Mouse (Mus musculus) MEL (cell line): Measurements from ENCODE around the gene Gne. TPM values are rescaled to one million over a fixed set of nuclear protein-coding genes. Genes with fewer than 3 reads are reported as not detected.

ENCODE experiments used
- DNase-seq: peaks from one replicate; pipeline ENCODE4 v3.0.0; 2011; ENCODE audit warnings: low read depth, low spot score
- H3K27ac ChIP-seq: 2 replicates; pipeline ENCODE4 v1.5.1; 2012; ENCODE audit warnings: low read depth, mild to moderate bottlenecking, control low read depth, low read length, moderate library complexity; ENCODE audit not compliant: control insufficient read depth
- H3K27me3 ChIP-seq, 2 experiments: fragments of 150-350 bp in 1 of 2; sonication (generic) in 1 of 2; 2 replicates each; pipeline ENCODE4 v1.6.1; 2012; ENCODE audit warnings: low read length in 2 of 2, mild to moderate bottlenecking in 2 of 2, improper control_type of control experiment in 1 of 2, moderate library complexity in 1 of 2; ENCODE audit not compliant: insufficient read depth in 2 of 2, control insufficient read depth in 1 of 2
- H3K36me3 ChIP-seq, 2 experiments: 2 replicates each; pipeline ENCODE4 v1.6.1; 2012 to 2014; ENCODE audit warnings: low read length in 2 of 2, improper control_type of control experiment in 1 of 2, inconsistent platforms in 1 of 2, mild to moderate bottlenecking in 1 of 2; ENCODE audit not compliant: insufficient read depth in 2 of 2, control insufficient read depth in 1 of 2
- H3K4me1 ChIP-seq, 2 experiments: fragments of 150-350 bp in 1 of 2; sonication (generic) in 1 of 2; 2 replicates each; pipeline ENCODE4 v1.6.1; 2012; ENCODE audit warnings: low read length in 2 of 2, improper control_type of control experiment in 1 of 2, mild to moderate bottlenecking in 1 of 2; ENCODE audit not compliant: insufficient read depth in 2 of 2, control insufficient read depth in 1 of 2
- H3K4me3 ChIP-seq, 2 experiments: fragments of 150-350 bp in 1 of 2; sonication (generic) in 1 of 2; 2 replicates each; pipeline ENCODE4 v1.5.1; 2012; ENCODE audit warnings: low read depth in 2 of 2, low read length in 2 of 2, mild to moderate bottlenecking in 2 of 2, moderate library complexity in 2 of 2, control low read depth in 1 of 2, improper control_type of control experiment in 1 of 2; ENCODE audit not compliant: control insufficient read depth in 1 of 2, insufficient read depth in 1 of 2
- H3K79me2 ChIP-seq: 2 replicates; pipeline ENCODE4 v1.6.1; 2012; ENCODE audit warnings: mild to moderate bottlenecking, low read length, moderate library complexity; ENCODE audit not compliant: control insufficient read depth, poor library complexity, insufficient read depth
- H3K9ac ChIP-seq: 2 replicates; pipeline ENCODE4 v1.6.1; 2012; ENCODE audit warnings: low read depth, mild to moderate bottlenecking, control low read depth, low read length, moderate library complexity; ENCODE audit not compliant: control insufficient read depth, poor library complexity, severe bottlenecking
- H3K9me3 ChIP-seq: fragments of 150-350 bp; sonication (generic); replicated peaks from 2 replicates; pipeline ENCODE4 v1.6.1; 2012; ENCODE audit warnings: mild to moderate bottlenecking, low read length, improper control_type of control experiment, moderate library complexity; ENCODE audit not compliant: insufficient read depth
- CHD1 ChIP-seq: IDR thresholded peaks from 2 replicates; pipeline ENCODE4 v1.6.1; 2012; ENCODE audit warnings: low read depth, mild to moderate bottlenecking, inconsistent platforms, low read length, improper control_type of control experiment
- CHD2 ChIP-seq: IDR thresholded peaks from 2 replicates; pipeline ENCODE4 v1.6.1; 2011; ENCODE audit warnings: low read length, improper control_type of control experiment
- E2F4 ChIP-seq: IDR thresholded peaks from 2 replicates; pipeline ENCODE4 v1.6.1; 2011; ENCODE audit warnings: low read depth, low read length, improper control_type of control experiment, borderline replicate concordance
- EP300 ChIP-seq, 2 experiments: IDR thresholded peaks; 2 replicates each; pipeline ENCODE4 v1.6.1; 2011; ENCODE audit warnings: improper control_type of control experiment in 2 of 2, low read length in 2 of 2, low read depth in 1 of 2, mild to moderate bottlenecking in 1 of 2
- GABPA ChIP-seq: IDR thresholded peaks from 2 replicates; pipeline ENCODE4 v1.6.1; 2012; ENCODE audit warnings: low read depth, mild to moderate bottlenecking, inconsistent platforms, low read length, improper control_type of control experiment, moderate library complexity
- GATA1 ChIP-seq: IDR thresholded peaks from 2 replicates; pipeline ENCODE4 v1.6.1; 2011; ENCODE audit warnings: low read depth, low read length, improper control_type of control experiment
- JUND ChIP-seq: IDR thresholded peaks from 2 replicates; pipeline ENCODE4 v1.6.1; 2011; ENCODE audit warnings: low read depth, mild to moderate bottlenecking, improper control_type of control experiment, low read length
- KAT2A ChIP-seq: conservative IDR thresholded peaks from 2 replicates; pipeline ENCODE4 v1.6.1; 2012; ENCODE audit warnings: low read depth, low read length, improper control_type of control experiment, inconsistent platforms
- MAX ChIP-seq: IDR thresholded peaks from 2 replicates; pipeline ENCODE4 v1.6.1; 2011; ENCODE audit warnings: low read length, improper control_type of control experiment
- MEF2A ChIP-seq: IDR thresholded peaks from 2 replicates; pipeline ENCODE4 v1.6.1; 2014; ENCODE audit warnings: low read depth, mild to moderate bottlenecking, inconsistent platforms, low read length, improper control_type of control experiment; ENCODE audit not compliant: poor library complexity, insufficient replicate concordance, severe bottlenecking; ENCODE audit errors: extremely low read depth
- NELFE ChIP-seq: IDR thresholded peaks from 2 replicates; pipeline ENCODE4 v1.6.1; 2011; ENCODE audit warnings: low read depth, low read length, improper control_type of control experiment
- NRF1 ChIP-seq: IDR thresholded peaks from 2 replicates; pipeline ENCODE4 v1.6.1; 2014; ENCODE audit warnings: low read depth, mild to moderate bottlenecking, inconsistent platforms, low read length, improper control_type of control experiment, moderate library complexity; ENCODE audit not compliant: poor library complexity, insufficient read depth, severe bottlenecking
- POLR2A ChIP-seq, 2 experiments: IDR thresholded peaks; 2 replicates each; pipeline ENCODE4 v1.6.1; 2011 to 2012; ENCODE audit warnings: low read length in 2 of 2, mild to moderate bottlenecking in 2 of 2, control low read depth in 1 of 2, improper control_type of control experiment in 1 of 2, low read depth in 1 of 2, moderate library complexity in 1 of 2; ENCODE audit not compliant: control insufficient read depth in 1 of 2, insufficient read depth in 1 of 2, poor library complexity in 1 of 2
- POLR2AphosphoS2 ChIP-seq: IDR thresholded peaks from 2 replicates; pipeline ENCODE4 v1.6.1; 2011; ENCODE audit warnings: low read length, improper control_type of control experiment
- RAD21 ChIP-seq: IDR thresholded peaks from 2 replicates; pipeline ENCODE4 v1.6.1; 2011; ENCODE audit warnings: mild to moderate bottlenecking, low read depth, low read length, improper control_type of control experiment
- SIN3A ChIP-seq: IDR thresholded peaks from 2 replicates; pipeline ENCODE4 v1.6.1; 2012; ENCODE audit warnings: low read length, improper control_type of control experiment, inconsistent platforms
- SMC3 ChIP-seq: IDR thresholded peaks from 2 replicates; pipeline ENCODE4 v1.6.1; 2011; ENCODE audit warnings: low read depth, low read length, improper control_type of control experiment
- TBP ChIP-seq: IDR thresholded peaks from 2 replicates; pipeline ENCODE4 v1.8.0; 2011; ENCODE audit warnings: low read depth, low read length, improper control_type of control experiment
- USF2 ChIP-seq, 2 experiments: IDR thresholded peaks; 2 replicates each; pipeline ENCODE4 v1.6.1; 2011 to 2012; ENCODE audit warnings: improper control_type of control experiment in 2 of 2, low read length in 2 of 2, borderline replicate concordance in 1 of 2, inconsistent platforms in 1 of 2, low read depth in 1 of 2, mild to moderate bottlenecking in 1 of 2; ENCODE audit not compliant: insufficient read depth in 1 of 2
- polyA plus RNA-seq, 2 experiments: library from polyadenylated mRNA; stranded (reverse) in 1 of 2; unstranded in 1 of 2; fragments of >175 nt in 1 of 2; fragments of >200 nt in 1 of 2; gene quantifications; 2 replicates each; pipeline versions ENCODE4 v1.2.1 to v1.2.4; 2012; ENCODE audit warnings: low replicate concordance in 2 of 2, low read depth in 1 of 2; ENCODE audit not compliant: insufficient read length in 2 of 2, insufficient read depth in 1 of 2, missing spikeins in 1 of 2
- total RNA-seq: library from RNA; depleted of rRNA; stranded (reverse); fragments of 300-350 nt; gene quantifications from 2 replicates; pipeline ENCODE4 v1.2.3, GENCODE M21; 2012

Gne gene
- total and polyA plus RNA-seq, 3 experiments, result 32.4 to 127 (median 53.0) TPM

DNA sequence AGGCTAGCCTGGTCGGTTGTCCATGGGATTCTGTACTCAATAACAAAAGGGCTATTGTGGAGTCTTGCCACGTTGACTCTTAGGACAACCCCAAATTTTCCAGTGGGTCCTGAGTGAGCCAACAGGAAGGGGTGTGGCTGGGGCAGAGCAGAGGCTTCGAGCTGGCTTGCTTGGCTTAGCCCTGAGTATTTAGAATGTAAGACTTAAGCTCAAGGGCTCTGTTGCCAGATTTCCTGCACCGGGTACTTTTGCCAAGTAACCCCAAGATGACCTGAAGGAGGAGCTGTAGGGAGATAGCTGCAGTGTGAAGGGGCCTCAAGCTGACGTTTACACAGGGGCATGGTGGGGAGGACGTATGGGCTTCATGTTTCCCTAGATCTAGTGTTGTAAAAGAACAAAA, 23.4 kb upstream of the Gne start:
- Histone ChIP-seq H3K9ac (no peak overlapping the region), H3K27me3 (peaks cover 0 to 1% of the 10 kb centered on the region in 2 experiments; a peak in 2 of 4 replicates), H3K4me1 (0 out of 4 replicates have a peak, but pooled peaks cover 0 to 2% of the 10 kb centered on the region in 2 experiments), H3K4me3 (no peak overlapping the region), H3K79me2 (no peaks in the 10 kb centered on the region), H3K36me3 (no peaks in the 10 kb centered on the region), H3K9me3 (no peaks in the 10 kb centered on the region), H3K27ac (no peak overlapping the region)
- no peak for DNase-seq
- TF ChIP-seq CHD2, result no peak
- no peak for TF ChIP-seq EP300 (IDR thresholded peaks at IDR 0.05; ENCODE audit: low read depth in 1 of 2, low read length in 2 of 2)
- no peak for TF ChIP-seq SIN3A
- no peak for TF ChIP-seq MEF2A
- TF ChIP-seq SMC3, result no peak
- no peak for TF ChIP-seq MAX
- no peak for TF ChIP-seq POLR2A (IDR thresholded peaks at IDR 0.05; ENCODE audit: control insufficient read depth in 1 of 2, insufficient read depth in 1 of 2, low read depth in 1 of 2, low read length in 2 of 2, poor library complexity in 1 of 2)
- TF ChIP-seq POLR2AphosphoS2, result no peak
- TF ChIP-seq JUND, result no peak
- TF ChIP-seq GABPA, result no peak

DNA sequence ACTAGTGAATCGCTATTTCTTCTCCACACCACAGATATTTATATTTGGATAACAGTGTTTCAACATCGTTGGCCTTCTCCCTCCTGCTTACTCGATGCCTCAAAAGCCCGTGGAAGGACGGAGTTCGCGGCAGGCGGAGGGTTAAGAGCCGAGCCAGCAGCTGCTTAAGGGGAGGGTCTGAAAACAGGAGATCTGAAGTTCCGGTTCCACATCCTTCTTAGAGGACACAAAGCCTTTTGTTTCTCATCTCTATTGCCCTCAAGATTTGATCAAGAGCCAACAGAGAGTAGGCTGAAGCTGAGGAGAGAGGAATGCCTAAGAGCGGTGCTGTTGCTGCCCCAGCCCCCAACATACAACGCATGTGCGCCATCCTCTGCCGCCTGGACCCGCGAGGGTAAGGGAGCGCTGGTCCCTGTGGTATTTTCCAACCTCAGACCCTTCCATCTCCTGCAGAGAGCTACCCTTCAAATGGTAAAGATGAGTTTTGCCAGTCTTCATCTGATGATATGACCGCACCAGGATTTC, 22.4 kb upstream of the Gne start:
- no peak overlapping the region for H3K27ac ChIP-seq
- no peak for DNase-seq
- no peak overlapping the region for H3K9ac ChIP-seq
- no peaks in the 10 kb centered on the region for H3K4me1 ChIP-seq
- no peaks in the 10 kb centered on the region for H3K9me3 ChIP-seq
- H3K27me3 ChIP-seq, result peaks cover 0 to 1% of the 10 kb centered on the region in 2 experiments; a peak in 2 of 4 replicates
- no peaks in the 10 kb centered on the region for H3K79me2 ChIP-seq
- H3K4me3 ChIP-seq, result no peak overlapping the region
- TF ChIP-seq NRF1, result no peak
- TF ChIP-seq TBP, result no peak
- TF ChIP-seq E2F4, result no peak
- TF ChIP-seq GATA1, result no peak
- TF ChIP-seq NELFE, result no peak
- no peak for TF ChIP-seq SIN3A
- TF ChIP-seq JUND, result no peak
- TF ChIP-seq KAT2A, result no peak
- no peak for TF ChIP-seq RAD21
- no peak for TF ChIP-seq POLR2AphosphoS2
- TF ChIP-seq USF2 (IDR thresholded peaks at IDR 0.05; ENCODE audit: borderline replicate concordance in 1 of 2, insufficient read depth in 1 of 2, low read depth in 1 of 2, low read length in 2 of 2), result no peak
- TF ChIP-seq GABPA, result no peak
- no peak for TF ChIP-seq CHD1
- H3K36me3 ChIP-seq, result no peaks in the 10 kb centered on the region
